Mouse (Mus musculus) intestine, embryonic 16.5 days (tissue): ENCODE measurements at regions not wholly inside any gene's neighbourhood (a gene's known extent, or its start where the extent isn't known, plus 50 kb on each side); places are given as distances from the start of the nearest gene placed in this dataset.

Experiments
- ATAC-seq: fragments of 200-750 bp; cut with Nextera tagmentation; 2 replicates; pipeline ENCODE4 v1.8.0; 2017; ENCODE audit warnings: moderate TSS enrichment, moderate library complexity
- H3K27ac ChIP-seq: fragments of 300-500 bp; sonication (generic); 2 replicates; pipeline ENCODE4 v1.5.1; 2014; ENCODE audit warnings: mild to moderate bottlenecking, low read length
- H3K27me3 ChIP-seq: fragments of 300-500 bp; sonication (generic); replicated peaks from 2 replicates; pipeline ENCODE4 v1.6.1; 2014; ENCODE audit warnings: low read length, control low read depth, mixed read lengths; ENCODE audit not compliant: control insufficient read depth, insufficient read depth
- H3K36me3 ChIP-seq: fragments of 300-500 bp; sonication (generic); 2 replicates; pipeline ENCODE4 v1.6.1; 2014; ENCODE audit warnings: low read length, control low read depth; ENCODE audit not compliant: control insufficient read depth, insufficient read depth
- H3K4me1 ChIP-seq: fragments of 300-500 bp; sonication (generic); 2 replicates; pipeline ENCODE4 v1.6.1; 2014; ENCODE audit warnings: low read length, control low read depth, mixed read lengths; ENCODE audit not compliant: control insufficient read depth, insufficient read depth
- H3K4me2 ChIP-seq: fragments of 300-500 bp; sonication (generic); 2 replicates; pipeline ENCODE4 v1.6.1; 2014; ENCODE audit warnings: low read depth, low read length, control low read depth
- H3K4me3 ChIP-seq: fragments of 300-500 bp; sonication (generic); 2 replicates; pipeline ENCODE4 v1.5.1; 2014; ENCODE audit warnings: mild to moderate bottlenecking, low read length
- H3K9ac ChIP-seq: fragments of 300-500 bp; sonication (generic); 2 replicates; pipeline ENCODE4 v1.6.1; 2014; ENCODE audit warnings: low read depth, low read length
- H3K9me3 ChIP-seq: fragments of 300-500 bp; sonication (generic); 2 replicates; pipeline ENCODE4 v1.6.1; 2016; ENCODE audit warnings: low read length, control low read depth; ENCODE audit not compliant: control insufficient read depth
- WGBS: fragments of 180-500 bp; shearing (Covaris S2); extraction: QIAGEN DNeasy Blood & Tissue Kit; methylation state at CpG from one replicate; pipeline ENCODE4 v1.1.7; 2014; 5-methylcytosine and 5-hydroxymethylcytosine counted together

DNA sequence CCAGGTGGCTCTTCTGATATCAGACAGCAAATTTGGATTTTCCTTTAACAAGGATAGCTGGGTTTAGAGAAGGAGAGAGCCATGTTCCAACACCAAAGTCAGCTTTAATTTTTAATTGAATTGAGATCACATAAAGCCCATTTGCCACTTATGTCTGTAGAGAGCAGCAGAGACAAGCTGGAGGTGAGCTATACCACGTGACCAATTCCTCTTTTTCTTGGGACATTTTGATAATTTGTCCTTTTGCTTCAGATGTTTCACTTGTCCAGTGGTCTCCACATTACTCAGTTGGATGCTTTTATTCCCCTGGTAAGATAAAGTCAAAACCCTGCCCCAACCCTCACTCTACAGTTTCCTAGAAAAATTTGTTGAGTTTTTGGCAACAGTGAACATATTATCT is 248.6 kb upstream of the Ndst4 start:
- Histone ChIP-seq H3K27ac (no peak overlapping the region), H3K36me3 (no peaks in the 10 kb centered on the region), H3K27me3 (no peaks in the 10 kb centered on the region), H3K9me3 (no peaks in the 10 kb centered on the region; the same call in 1 of the 2 replicates), H3K4me1 (no peaks in the 10 kb centered on the region), H3K4me3 (no peak overlapping the region), H3K9ac (no peak overlapping the region), H3K4me2 (no peak overlapping the region)
- no peak for ATAC-seq
- WGBS, result 74% methylated on average over 1 of the region's 1 CpGs

DNA sequence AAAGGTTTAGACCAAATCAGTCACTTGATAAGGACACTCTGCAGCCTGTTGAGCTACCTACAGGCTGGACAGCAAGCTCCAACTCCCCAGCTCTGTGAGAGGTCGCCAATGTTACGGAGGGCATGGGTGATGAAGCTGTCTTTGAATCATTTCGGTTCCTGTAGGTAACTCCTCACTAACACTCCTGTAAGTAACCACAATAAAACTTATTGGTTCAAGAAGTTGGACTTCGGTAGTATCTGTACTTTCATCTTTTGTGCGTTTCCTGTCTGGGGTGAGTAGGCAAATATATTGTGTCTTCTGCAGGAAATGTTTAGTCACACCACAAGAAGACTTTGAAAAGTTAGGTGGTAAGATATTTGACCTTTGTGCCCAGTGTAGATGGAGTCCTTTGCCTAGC is 244.1 kb upstream of the Ndst4 start:
- Histone ChIP-seq H3K9ac (no peak overlapping the region), H3K9me3 (no peaks in the 10 kb centered on the region; the same call in 1 of the 2 replicates), H3K27me3 (no peaks in the 10 kb centered on the region), H3K4me3 (no peak overlapping the region), H3K36me3 (no peaks in the 10 kb centered on the region), H3K4me2 (no peak overlapping the region), H3K27ac (no peak overlapping the region), H3K4me1 (no peaks in the 10 kb centered on the region)
- no peak for ATAC-seq
- WGBS, result 83% methylated on average over 5 of the region's 5 CpGs

DNA sequence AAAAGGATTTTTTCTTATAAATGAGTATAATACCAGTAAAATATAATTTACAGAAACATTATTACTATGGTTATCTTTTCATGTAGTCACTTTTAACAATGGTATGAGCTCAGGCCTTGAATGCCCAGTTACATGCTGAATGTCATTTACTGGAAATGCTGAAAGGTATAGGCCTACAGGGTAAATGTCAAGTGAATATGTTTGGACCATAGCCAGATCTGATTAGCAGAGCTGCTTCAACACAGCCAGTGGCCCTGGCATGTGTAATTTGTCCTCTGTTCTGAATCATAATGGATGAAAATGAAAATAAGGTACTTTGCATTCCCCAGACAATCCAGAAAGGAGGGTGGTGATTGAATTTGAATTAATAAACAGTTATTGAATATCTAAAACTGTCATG is 213.3 kb upstream of the Ndst4 start:
- Histone ChIP-seq H3K36me3 (no peaks in the 10 kb centered on the region), H3K4me3 (no peak overlapping the region), H3K4me1 (no peaks in the 10 kb centered on the region), H3K9ac (no peak overlapping the region), H3K27me3 (no peaks in the 10 kb centered on the region), H3K27ac (no peak overlapping the region), H3K4me2 (no peak overlapping the region), H3K9me3 (no peaks in the 10 kb centered on the region)
- ATAC-seq, result no peak

DNA sequence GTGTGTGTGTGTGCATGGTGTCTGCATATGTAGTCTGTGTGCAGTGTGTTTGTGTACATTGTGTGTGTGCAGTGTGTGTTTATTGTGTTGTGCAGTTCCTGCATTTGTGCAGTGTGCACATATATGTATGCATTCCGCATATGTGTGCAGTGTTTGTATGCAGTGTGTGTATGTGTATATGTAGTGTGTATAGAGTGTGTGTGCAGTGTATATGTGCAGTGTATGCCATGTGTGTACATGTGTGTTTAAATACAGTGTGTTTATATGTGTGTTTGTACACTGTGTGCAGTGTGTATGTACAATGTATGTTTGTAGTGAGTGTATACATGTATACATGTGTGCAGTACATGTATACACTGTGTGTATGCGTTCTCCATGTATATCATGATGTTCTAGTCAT is 183.0 kb upstream of the Ndst4 start:
- Histone ChIP-seq H3K36me3 (no peaks in the 10 kb centered on the region), H3K9me3 (no peaks in the 10 kb centered on the region), H3K4me2 (no peak overlapping the region), H3K9ac (no peak overlapping the region), H3K4me1 (no peaks in the 10 kb centered on the region), H3K27me3 (no peaks in the 10 kb centered on the region), H3K27ac (no peak overlapping the region), H3K4me3 (no peak overlapping the region)
- ATAC-seq, result no peak
- WGBS, result 93% methylated on average over 2 of the region's 2 CpGs

DNA sequence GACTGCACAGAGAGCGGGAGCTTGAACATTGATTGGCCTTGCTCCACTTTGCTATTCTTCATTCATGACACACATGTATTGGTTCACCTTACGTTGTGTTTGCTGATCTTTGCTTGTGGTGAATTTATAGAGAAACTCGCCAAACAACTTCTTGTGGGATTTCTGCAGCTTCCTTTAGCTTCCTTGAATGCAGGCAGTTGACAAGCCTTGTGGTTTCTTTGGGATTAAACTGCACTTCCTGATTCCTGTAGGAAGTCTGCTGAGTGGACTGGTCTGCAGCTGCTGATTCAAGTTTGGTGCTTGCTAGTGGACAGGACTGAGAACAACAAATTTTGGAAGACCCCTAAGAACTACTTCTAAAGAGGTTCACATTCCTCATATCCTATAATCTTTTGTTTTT is 152.8 kb upstream of the Ndst4 start:
- H3K9ac ChIP-seq, result no peak overlapping the region
- no peak for ATAC-seq
- no peaks in the 10 kb centered on the region for H3K36me3 ChIP-seq
- no peaks in the 10 kb centered on the region for H3K27me3 ChIP-seq
- no peaks in the 10 kb centered on the region for H3K4me1 ChIP-seq
- WGBS, result 81% methylated on average over 3 of the region's 3 CpGs
- no peak overlapping the region for H3K4me3 ChIP-seq
- no peaks in the 10 kb centered on the region for H3K9me3 ChIP-seq
- H3K27ac ChIP-seq, result no peak overlapping the region
- no peak overlapping the region for H3K4me2 ChIP-seq

DNA sequence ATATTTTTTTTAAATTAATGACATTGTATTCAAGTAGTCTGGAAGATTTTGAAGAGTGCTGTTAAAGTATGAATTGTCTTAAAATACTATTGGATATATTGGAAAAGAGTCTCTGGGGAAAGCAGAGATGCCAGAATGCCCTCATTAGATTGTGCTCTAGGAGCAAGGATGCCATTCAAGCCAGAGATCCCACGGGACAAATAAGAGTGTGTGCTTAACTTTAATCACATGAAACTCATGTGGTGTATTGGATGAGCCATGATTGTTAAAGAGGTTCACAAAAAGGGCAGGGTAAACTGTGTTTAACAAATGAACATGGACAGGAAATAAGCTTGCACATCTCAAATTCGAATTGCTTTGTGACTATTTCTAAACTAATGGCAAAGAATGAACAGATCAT is 143.0 kb upstream of the Ndst4 start:
- Histone ChIP-seq H3K4me3 (no peak overlapping the region), H3K36me3 (no peaks in the 10 kb centered on the region), H3K4me2 (no peak overlapping the region), H3K27ac (no peak overlapping the region), H3K27me3 (no peaks in the 10 kb centered on the region), H3K9ac (no peak overlapping the region), H3K9me3 (no peaks in the 10 kb centered on the region), H3K4me1 (no peaks in the 10 kb centered on the region)
- no peak for ATAC-seq
- 61% methylated on average over 2 of the region's 2 CpGs for WGBS

DNA sequence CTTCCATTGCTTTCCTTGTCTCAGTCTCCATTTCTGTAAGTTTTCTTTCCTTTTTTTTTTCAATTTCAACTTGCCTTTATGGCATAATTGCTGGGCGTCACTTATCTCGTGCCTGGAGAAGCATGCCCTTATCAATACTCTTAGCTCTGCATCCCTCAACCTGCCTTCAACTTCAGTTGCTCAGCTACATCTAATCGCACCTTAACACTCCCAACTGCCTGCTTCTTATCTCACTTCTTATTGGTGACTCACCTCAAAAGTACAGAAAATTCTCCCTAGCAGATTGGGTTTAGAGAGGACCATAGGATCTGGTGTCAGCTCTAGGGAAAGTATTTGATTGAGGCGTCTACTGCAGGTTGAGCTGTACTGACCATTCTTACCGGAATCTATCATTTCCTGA is 133.2 kb upstream of the Ndst4 start:
- Histone ChIP-seq H3K9me3 (no peaks in the 10 kb centered on the region), H3K4me2 (no peak overlapping the region), H3K4me3 (no peak overlapping the region), H3K36me3 (no peaks in the 10 kb centered on the region), H3K27ac (no peak overlapping the region), H3K27me3 (no peaks in the 10 kb centered on the region), H3K9ac (no peak overlapping the region), H3K4me1 (peaks cover 4% of the 10 kb centered on the region; the same call in 1 of the 2 replicates)
- ATAC-seq, result peak; percentile 100
- 53% methylated on average over 5 of the region's 5 CpGs for WGBS

DNA sequence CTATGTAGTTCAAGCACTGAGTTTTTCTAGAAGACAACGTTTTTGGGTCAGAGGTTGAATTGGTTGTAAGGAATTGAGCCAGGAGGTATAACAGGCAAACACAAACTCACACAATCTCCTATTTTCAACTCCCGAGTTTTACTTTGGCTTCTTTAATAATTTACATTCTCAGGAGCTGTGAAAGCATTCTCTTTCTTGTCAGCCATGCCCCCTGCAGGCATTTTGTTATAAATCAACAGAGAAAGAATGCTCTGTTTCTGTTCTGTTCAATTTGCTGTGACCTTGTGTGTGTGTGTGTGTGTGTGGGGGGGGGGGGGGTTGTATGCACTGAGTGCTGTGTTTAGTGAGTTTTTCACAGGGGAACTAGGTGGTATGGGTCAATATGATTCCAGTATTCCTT is 132.7 kb upstream of the Ndst4 start:
- Histone ChIP-seq H3K27ac (no peak overlapping the region), H3K4me3 (no peak overlapping the region), H3K4me1 (peaks cover 4% of the 10 kb centered on the region; the same call in 1 of the 2 replicates), H3K36me3 (no peaks in the 10 kb centered on the region), H3K4me2 (no peak overlapping the region), H3K9me3 (no peaks in the 10 kb centered on the region), H3K27me3 (no peaks in the 10 kb centered on the region), H3K9ac (no peak overlapping the region)
- WGBS, result 11% methylated on average over 2 of the region's 2 CpGs
- ATAC-seq, result peak; percentile 14; the same call in 1 of the 2 replicates

DNA sequence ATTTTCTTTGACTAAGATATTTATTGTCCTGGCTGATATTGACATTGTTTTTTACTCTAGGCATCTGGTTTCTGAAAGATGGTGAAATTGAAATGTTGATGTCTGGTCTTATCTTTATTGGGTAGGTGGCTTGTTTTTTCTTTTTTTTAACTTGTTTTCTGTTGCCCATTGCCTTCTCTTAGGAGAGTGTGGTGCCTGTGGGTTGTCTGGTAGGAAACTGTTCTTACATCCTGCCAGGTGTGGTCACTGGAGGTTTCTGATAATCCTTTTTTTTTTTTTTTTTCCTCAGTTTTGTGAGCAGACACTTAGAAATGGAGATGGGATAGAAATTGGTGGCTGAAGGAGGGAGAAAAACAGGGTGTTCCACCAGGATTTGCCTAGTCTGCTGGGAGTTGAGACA is 125.3 kb upstream of the Ndst4 start:
- Histone ChIP-seq H3K4me1 (no peaks in the 10 kb centered on the region), H3K36me3 (no peaks in the 10 kb centered on the region), H3K4me2 (no peak overlapping the region), H3K4me3 (no peak overlapping the region), H3K9me3 (no peaks in the 10 kb centered on the region), H3K9ac (no peak overlapping the region), H3K27ac (no peak overlapping the region), H3K27me3 (no peaks in the 10 kb centered on the region)
- no peak for ATAC-seq

DNA sequence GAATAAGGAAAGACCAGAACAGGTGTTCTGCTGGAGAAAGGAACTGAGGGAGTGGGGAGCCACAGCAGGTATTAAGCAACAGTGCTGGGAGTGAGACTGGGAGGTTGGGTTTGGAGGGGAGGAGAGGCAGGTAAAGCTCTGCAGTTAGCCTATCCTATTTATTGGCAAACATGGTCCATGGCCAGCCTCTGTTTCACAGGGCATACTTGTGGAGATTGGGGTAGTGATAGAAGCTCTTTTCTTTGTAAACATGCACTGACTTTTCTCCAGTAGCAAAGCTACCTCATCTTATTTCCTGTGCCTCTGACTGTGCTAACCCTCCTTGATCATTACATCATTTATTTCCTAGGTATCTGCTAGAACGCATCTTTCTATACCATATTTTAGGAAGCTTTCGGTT is 124.9 kb upstream of the Ndst4 start:
- H3K27me3 ChIP-seq, result no peaks in the 10 kb centered on the region
- no peaks in the 10 kb centered on the region for H3K36me3 ChIP-seq
- no peak overlapping the region for H3K9ac ChIP-seq
- H3K4me3 ChIP-seq, result no peak overlapping the region
- H3K9me3 ChIP-seq, result no peaks in the 10 kb centered on the region
- 83% methylated on average over 2 of the region's 2 CpGs for WGBS
- no peak overlapping the region for H3K27ac ChIP-seq
- H3K4me2 ChIP-seq, result no peak overlapping the region
- ATAC-seq, result no peak
- no peaks in the 10 kb centered on the region for H3K4me1 ChIP-seq
